Mouse (Mus musculus) megakaryocyte progenitor cell, adult 5-6 weeks (primary cell): ENCODE measurements around the gene Clic4. TPM values are rescaled to one million over a fixed set of nuclear protein-coding genes. Genes with fewer than 3 reads are reported as not detected.

Experiments used
- ATAC-seq: replicated peaks from 2 replicates; pipeline ENCODE4 v1.8.0; 2016; ENCODE audit warnings: mild to moderate bottlenecking, moderate TSS enrichment, inconsistent platforms; ENCODE audit not compliant: poor library complexity
- total RNA-seq, 2 experiments: library from RNA; stranded (forward) in 1 of 2; stranded (reverse) in 1 of 2; fragments of 157-497, 149-512 nt in 1 of 2; fragments of 200-1000 nt in 1 of 2; gene quantifications; 2 replicates each; pipeline versions ENCODE4 v1.2.3 to v1.2.4; 2015 to 2017

Clic4 gene
- total RNA-seq (2015) (28.2 and 34.1 TPM in 2 replicates), total RNA-seq (2017) (29.9 and 35.1 TPM in 2 replicates)

DNA sequence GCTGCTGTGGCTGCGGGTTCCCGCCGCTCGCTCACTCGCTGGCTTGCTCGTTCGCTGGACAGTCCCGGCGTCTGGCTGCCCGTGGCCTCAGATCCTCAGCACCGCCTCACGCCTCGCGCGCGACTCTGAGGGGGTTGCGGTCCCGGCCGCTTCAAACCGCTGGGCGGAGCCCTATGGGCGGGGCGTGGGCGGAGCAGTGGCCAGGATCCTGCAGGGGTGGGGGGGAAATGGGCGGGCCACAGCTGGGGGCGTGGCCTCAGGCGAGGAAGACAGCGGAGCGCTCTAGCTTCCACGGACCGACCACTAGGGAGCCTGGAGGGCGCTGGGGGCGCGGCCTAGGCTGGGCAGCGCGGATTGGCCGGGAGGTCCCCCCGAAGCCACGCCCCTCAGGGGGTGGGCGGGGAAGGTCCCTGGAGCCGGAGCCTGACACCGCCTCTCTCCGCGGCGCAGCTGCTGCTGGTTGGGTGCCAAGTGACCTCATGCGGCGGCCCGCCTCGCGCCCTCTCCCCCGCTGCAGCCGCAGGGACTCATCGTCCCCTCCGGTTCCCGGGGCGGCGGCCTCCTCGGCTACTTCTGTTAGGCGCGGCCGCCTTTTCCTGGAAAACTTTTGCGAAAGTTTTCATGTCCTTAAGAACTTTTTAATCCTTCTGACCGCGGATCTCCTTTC, at the start of gene Clic4:
Gene Clic4 (minus strand): TSS at position 175 of the 667 bp plus-strand sequence.
- ATAC-seq: peak; percentile 92

DNA sequence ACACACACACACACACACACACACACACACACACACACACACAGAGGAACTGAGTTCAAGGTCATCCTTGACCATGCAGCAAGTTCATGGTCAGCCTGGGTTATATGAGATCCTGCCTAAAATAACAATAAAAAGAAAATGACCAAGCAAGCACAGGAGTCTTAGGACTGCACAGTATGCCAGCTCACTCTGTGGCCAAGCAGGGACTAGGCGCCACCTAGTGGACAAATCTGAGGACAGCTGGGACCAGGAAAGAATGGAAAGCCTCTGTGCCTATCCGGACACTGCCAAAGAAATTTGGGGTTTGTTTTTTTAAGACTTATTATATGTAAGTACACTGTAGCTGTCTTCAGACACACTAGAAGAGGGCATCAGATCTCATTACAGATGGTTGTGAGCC, 45.4 kb upstream of the Clic4 start:
- ATAC-seq: peak; percentile 57

DNA sequence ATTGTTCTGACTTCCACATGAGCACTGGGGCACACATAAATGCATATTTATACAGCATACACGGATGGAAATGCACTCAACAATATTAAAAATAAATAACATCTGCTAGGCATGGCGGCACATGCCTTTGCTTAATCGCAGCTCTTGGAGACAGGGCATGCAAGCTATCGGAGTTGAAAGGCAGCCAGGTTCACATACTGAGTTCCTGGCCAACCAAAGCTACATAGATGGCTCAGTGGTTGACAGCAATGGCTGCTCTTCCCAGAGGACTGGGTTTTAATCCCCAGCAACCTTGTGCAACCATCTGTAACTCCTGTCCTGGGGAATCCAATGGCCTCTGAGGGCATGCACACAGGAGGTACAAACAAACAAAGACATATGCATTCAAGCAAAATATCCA, 44.9 kb upstream of the Clic4 start:
- ATAC-seq: no peak

DNA sequence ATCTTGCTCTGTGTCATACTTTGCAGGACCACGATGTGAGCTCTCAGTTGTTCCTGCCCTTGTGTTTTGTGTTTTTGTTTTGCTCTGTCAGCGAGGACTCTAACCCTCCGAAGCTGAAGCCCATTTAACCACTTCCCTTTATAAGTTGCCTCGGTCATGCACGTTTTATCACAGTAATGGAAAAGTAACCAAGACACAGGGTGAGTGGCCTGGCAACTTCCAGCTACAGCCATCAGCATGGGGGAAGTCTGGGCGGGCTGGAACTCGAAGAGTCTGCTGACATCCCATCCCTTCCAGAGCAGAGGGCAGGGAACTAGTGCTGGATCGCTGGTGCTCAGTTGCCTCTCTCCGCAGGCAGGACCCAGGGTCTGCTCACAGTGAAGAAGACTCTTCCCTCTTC, 42.7 kb upstream of the Clic4 start:
- ATAC-seq: no peak

DNA sequence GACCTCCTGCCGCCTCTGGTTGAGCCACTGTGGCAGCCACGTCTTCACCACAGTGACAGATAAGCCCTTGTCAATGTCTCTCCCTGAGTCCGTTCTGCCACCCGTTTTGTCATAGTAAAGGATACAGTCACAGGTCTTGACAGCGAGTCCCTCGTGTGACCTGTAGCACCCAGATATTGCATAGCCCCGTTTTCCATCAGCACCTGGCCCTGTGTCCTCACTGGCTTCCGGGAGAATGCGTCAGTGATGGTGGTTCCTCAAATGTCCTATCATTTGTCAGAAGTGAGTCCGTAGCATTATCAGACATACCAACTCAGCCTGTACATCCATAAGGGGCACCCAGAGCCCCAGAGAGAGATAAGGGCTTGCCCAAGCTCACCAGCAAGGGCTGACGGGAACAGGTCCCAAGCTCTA, 41.8 kb upstream of the Clic4 start:
- ATAC-seq: peak; percentile 53

DNA sequence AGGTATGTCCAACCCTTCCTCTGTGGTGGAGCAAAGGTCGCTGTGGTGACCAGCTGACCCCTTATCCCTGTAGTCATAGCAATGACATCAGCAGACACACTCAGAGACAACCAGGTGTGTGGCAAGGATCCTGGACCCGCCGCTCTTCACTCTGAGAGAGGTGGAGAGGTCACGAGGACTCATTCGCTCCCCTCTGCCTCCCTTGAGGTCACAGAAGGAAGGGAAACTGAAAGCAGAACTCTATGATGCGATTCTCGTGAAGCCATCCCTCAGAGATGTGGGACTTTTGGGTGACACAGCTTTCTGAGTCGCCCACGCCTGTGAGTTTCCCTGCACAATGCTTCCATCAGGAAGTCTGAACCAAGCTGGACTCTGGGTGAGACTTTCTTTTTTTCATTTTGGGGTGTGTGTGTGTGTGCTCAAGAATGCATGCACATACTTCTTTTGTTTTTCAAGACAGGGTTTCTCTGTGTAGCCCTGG, 41.2 kb upstream of the Clic4 start:
- ATAC-seq: peak; percentile 54

DNA sequence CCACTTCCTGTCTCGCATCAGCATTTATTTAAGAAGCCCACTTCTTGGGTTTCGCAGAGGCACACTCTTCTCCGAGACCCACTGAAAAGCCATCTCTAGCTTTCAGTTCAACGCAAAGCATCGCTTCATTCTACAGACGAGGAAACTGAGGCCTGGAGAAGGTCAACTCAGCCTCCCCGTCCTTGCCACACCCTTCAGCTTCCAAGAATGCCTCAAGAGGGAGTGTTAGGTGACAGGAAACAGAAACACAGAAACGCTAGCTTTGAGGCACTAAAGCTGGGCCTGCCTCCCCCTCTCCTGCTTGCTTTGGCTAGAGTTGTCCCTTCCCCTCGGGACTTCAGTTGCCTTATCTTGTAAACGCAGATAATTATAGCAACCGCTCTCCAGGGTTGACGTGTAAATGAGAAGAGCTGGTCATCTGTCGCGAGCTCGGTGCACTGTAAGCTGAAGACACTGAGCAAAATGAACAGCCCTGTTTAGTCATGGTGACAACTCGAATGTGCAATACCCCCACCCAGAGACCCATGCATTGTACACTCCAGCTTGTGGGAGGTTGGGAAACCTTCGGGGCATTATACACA, 40.6 kb upstream of the Clic4 start:
- peak; percentile 60 for ATAC-seq

DNA sequence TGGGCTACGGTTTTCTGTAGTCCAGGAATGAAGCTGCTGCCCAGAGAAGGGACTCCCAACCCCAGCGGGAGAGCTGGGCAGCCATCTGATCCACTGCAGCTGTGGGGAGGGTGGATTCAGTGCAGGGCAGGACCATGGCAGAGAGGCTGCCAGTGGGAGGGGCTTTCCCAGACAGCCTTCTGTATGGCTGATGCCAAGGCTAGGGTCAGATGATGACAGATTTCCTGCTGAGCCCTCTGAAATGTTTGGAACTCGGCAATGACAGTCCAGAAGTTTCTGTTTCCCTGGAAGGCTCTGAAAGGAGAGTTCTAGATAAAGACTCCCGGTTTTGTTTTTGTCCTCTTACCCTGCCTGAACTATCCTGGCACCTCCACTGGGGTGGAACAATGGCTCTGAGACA, 40.1 kb upstream of the Clic4 start:
- ATAC-seq: peak; percentile 26; the same call in 1 of the 2 replicates

DNA sequence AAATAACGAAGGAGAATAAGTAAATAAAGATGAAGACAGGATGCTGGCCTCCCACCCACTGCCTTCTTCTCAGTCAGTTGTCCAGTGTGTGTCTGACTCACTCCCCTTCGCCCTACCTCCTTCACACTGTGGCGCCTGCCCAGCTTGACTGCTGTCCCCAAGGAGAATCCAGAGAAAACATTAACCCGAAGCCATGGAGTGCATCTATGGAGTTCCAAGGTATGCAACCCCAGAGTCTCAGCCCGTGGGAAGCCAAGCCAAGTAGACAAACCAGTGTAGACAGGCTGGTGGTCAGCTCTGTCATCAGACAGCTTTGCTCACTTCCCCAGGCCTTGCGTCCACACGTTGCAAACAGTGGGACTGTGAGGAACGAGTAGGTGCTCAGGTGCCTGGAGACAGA, 37.8 kb upstream of the Clic4 start:
- no peak for ATAC-seq

DNA sequence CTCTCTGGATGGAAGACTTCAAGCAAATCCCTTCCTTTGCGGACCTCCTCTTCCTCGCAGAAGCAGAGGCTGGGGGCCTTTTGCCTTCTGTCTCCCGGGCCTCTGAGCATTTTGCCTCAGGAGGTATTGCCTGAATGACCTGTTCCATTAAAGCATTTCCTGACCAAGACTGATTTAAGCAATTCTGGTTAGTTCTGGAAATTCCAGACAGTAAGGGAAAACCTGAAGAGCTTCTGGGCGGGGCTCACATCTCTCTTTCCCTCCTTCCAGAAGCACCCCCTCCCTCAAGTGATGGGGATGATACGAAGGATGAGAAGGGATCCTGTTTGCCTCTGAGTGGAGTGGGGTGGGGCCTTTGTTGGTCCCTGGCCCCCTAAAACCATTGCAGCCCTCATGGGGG, 37.1 kb upstream of the Clic4 start:
- no peak for ATAC-seq

DNA sequence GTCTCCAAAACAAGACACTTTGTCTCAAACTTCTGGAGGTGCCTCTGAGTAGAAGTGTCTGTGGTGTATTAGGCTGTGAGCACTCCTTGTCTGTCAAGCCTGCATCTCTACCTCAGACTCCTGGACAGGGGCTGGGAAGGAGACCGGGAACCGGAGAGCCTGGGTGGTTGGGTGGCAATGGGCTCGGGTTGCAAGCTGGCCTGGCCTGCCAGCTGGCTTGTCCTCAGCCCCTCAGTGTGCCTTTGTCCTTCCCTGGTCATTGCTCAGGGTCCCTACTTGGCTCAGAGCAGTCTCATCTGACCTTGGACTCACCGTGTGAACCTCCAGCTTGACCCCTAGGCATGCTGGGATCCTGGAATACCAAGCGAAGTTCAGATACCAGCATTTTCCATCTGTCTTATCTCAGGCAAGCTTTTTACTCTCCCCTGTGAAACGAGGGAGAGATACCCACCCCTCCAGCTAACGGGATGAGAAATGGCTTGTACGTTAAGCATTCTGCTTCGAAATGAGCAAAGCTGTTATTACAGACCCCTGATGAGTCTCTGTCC, 36.6 kb upstream of the Clic4 start:
- no peak for ATAC-seq

DNA sequence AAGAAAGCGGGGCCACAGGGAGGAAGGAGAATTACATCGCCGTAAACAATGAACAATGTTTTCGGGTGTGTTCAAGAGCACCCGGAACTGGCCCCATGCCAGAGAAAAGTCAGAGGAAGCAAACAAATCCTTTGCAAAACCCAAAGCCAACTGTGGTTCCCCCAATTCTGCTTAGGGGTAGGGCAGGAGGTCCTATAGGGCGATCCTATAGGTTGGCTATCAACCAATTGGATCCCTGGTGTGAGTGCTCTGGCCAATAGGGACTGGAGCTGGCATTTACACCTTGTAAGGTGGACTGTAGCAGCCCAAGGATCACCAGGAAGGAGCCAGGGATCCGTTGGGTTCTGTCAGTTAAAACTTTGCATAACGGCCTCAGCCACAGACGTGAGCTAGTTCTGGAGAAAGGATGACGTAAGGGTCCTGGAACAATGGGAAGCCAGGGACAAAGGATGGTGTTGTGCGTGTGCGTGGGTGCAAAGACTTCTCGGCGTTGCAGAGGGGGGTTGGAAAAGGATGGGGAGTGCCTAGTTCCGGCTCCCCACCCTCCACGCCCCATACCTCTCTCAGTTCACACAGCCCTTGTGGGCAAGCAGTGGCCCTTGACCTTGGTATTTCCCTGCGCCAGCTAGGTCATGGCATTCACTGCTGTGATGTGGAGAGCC, 34.5 kb upstream of the Clic4 start:
- 0 out of 2 replicates have a peak, but pooled peaks have one; percentile 14 for ATAC-seq

DNA sequence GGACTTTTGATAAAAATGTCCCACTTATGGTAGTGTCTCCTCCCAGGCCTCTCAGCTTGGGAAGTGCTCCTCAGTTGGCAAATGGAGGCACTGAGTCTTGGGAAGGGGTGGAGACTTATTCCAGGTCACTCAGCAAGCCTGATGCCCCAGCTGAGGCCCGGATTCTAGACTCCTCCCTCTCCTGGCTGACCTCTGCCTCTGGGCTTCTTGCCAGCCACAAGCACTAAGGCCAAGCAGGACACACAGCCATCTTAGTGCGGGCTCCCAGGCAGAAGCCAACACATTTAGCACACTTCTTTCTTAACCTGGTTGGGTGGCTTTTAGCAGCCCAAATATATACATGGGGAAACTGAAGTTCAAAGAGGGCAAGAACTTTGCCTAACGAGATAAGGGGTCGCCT, 33.9 kb upstream of the Clic4 start:
- ATAC-seq: no peak

DNA sequence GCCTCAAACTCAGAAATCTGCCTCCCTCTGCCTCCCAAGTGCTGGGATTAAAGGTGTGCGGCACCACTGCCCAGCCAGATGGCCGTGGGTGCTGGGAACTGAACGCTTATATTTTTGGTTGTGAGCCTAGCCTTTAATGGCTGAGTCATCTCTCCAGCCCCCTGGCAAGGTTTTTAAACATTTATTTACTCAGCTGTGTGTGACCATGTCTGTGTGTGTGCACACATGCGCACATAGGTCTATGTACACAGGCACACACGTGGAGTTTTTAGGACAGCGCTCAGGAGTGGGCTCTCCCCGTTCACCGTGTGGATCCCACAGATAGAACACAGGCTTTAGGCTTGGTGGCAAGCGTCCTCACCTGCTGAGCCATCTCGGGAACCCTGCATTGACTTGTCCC, 29.6 kb upstream of the Clic4 start:
- ATAC-seq: no peak

DNA sequence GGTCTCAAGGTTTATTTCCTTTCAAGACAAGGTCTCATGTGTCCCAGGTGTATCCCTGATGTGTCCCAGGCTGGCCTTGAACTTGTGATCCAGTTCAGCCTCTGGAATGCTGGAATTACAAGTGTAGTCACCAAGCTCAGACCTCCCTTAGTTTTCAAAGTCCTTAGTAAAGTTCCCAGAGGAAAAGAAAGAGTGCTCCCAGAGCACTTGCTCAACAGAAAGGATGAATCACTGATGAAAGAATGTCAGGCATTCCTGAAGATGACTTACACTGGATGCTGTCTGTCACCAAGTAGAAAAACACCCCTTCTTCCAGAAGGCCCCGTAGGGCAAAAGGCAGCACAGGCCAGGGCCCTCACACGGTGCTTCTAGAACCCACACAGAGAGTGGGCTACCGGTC, 28.6 kb upstream of the Clic4 start:
- ATAC-seq: no peak

DNA sequence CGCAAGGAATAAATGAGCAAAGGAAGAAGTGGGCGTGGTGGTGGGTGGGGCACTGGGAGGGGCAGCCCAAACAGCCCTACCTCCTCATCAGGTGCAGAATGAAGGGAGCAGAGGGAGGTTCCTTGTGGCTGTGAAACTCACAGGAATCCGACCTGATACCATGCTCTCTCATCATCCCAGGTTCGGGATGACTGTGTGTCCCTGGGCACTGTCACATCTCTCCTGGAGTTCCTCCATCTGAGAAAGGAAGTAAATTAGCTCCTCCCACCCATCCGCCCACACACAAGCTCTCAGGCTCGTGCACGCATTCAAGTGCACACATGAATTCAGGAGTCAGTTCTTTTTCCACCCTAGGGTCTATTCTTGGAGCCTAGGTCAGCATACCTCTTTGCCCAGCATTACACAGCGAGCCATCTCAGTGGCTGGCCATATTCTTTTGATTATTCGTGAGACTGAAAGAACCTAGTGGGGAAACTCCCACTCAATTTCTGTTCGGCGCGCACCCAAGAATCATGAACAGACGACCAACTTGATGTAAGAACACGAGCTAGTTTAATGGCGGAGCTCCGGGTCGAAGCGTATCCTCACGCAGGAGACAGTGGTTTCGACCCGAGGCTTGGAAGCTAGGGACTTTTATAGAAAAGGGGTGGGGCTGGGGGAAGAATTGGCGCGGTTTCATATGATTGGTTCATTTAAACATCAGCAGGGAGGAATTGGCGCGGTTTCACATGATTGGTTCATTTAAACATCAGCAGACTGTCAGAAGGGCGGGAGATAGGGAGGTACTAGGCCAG, 27.8 kb upstream of the Clic4 start:
- no peak for ATAC-seq

DNA sequence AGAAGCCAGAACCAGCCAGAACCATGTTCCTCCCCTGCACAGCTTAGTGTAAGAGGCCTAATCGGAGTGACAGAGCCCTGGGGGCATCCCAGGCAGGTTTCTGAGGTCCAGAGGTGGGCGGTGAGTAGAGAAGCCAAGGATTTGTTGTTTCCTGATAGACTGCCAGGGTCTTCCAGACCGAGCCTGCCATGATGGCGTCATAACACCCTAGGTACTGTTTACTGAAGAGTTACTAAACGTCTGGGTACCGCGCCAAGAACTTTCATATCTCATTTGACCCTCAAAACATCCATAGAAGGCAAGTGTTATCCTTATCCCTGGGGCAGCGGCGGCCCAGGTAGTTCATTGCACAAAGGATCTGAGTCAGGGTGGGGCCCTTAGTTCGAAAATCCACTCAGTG, 26.1 kb upstream of the Clic4 start:
- no peak for ATAC-seq

DNA sequence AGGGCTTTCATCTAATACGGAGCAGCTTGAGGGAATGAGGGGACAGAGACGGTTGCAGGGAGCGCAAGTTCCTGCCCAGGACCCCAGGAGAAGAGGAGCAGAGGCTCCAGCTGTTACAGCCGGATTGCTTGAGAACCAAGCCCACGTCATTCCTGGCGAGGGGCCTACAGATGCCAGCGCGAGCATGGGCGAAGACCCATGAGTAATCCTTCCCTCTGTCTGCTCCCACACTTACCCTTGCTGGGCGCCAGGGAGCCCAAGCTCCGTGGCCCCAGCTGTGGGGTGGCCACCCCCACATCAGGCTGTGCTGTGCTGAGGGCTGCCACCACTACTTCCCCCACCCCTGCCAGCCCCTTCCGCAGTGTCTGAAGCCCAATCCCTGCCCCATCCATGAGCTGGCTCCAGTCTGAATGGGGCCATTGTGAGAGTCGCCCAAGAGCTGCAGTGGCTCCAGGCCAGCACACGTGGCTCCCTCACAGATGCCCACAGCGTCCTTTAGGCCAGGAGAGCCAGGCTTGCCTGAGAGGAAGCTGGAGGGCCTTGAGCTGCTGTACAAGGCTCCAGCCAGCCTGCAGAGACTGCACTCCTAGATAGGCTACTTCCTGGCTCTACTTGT, 25.4 kb upstream of the Clic4 start:
- ATAC-seq: 0 out of 2 replicates have a peak, but pooled peaks have one; percentile 26

DNA sequence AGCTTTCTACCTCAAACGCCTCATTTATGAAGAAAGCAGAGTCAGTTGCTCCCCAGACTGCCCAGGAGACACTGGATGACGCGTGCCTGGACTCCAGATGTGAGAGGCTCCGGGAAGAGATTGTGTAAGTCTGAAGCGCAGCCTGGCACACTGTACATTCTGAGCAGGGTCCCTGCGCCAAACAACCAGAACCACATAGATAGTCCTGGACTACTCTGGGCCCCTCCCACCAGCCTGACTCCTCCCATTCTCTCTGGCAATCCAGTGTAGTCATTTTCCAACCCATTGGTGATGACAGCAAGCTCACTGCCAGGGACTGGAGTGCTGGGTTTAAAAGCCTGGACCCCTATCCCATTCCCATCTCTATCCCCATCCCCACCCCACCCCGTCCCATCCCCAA, 24.5 kb upstream of the Clic4 start:
- ATAC-seq: peak; percentile 60

DNA sequence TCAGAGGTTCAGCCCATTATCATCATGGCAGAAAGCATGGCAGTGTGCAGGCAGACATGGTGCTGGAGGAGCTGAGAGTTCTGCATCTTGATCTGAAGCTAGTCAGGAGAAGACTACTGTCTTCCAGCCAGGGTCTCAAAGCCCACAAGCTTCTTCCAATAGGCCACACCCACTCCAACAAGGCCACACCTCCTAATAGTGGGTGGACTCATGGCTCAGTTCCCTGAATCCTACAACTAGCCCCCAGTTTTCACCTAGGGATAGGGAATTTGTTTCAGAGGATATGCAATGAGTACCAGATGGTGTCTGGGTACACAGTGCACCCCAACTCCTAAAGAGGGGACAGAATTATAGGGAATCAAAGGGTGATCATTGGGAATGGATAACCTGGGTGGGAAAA, 24.0 kb upstream of the Clic4 start:
- no peak for ATAC-seq

DNA sequence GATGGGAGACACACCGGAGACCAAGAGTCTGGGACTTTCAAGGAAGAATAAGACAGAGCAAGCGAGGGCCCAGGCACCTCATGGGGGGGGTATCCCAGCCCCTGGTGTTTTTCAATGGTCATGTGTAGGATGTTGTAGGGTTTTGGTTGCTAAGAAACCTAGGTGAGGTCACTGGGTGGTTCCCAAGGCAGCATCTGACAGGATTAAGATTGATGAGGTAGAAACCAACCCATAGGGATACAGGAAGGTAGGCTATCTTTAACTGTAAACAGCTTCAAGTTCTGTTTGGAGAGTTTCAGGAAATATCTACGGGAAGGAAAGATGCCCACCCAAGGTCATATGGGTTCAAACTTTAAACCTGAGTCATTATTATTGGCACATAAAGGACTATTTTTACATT, 21.2 kb upstream of the Clic4 start:
- no peak for ATAC-seq
